Mouse (Mus musculus): ENCODE results near the gene Mtnr1a.

DNA sequence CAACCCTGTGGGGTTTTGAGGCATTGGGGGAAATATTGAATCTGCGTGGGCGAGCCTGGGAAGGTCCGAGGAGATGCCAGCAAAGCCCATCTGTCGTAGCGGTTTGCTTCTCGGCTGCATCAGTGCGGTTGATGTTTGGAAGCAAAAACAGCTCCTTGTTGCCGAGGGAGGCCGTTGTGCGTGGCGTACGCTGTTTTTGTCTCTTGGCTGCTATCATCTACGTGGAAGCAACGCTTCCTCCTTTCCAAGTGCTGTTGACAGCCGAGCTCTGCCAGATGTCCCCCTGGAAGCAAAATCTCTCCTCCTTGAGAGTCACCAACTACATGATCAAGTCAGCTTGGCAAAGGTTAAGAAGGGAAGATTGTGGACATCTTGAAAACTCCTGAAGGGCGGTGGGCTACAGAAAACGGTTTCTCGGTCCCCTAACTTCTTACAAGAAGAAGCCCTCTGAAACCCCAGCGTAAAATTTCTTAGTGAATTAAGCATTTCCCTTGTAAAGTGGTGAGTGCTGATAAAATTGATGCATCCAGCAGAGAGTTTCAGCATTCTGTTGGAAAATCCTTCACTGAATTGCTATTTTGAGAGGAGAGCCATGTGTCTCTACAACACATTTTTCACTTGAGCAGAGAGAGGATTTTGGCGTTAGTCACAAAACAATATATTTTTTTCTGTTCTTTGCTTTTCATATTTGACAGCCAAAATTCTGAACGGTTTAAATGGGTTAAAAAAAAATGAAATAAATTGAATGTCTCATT, 46.8 kb upstream of the Mtnr1a start:
- TF ChIP-seq GATA1 (IDR thresholded peaks at IDR 0.05; ENCODE audit: borderline replicate concordance, low read length) (no peak), FLI1 (IDR thresholded peaks at IDR 0.05; ENCODE audit: low read length) (no peak)

Data from megakaryocyte, embryonic 14.5 days (primary cell).